Mouse (Mus musculus) intestine, postnatal 0 days (tissue): ENCODE data around the gene Kirrel2. TPM values are rescaled to one million over a fixed set of nuclear protein-coding genes. Genes with fewer than 3 reads are reported as not detected.
A peak's percentile ranks its signal among the peaks of the same experiment; 100 is the strongest.

Source experiments
- ATAC-seq: fragments of 200-750 bp; cut with Nextera tagmentation; 2 replicates; pipeline ENCODE4 v1.8.0; 2017; ENCODE audit warnings: mild to moderate bottlenecking, moderate TSS enrichment, moderate library complexity
- H3K27ac ChIP-seq: fragments of 300-500 bp; sonication (generic); 2 replicates; pipeline ENCODE4 v1.5.1; 2014; ENCODE audit warnings: mild to moderate bottlenecking, low read depth, low read length, moderate library complexity
- H3K27me3 ChIP-seq: fragments of 300-500 bp; sonication (generic); replicated peaks from 2 replicates; pipeline ENCODE4 v1.6.1; 2014; ENCODE audit warnings: low read length, mixed read lengths; ENCODE audit not compliant: control insufficient read depth, insufficient read depth
- H3K36me3 ChIP-seq: fragments of 300-500 bp; sonication (generic); 2 replicates; pipeline ENCODE4 v1.6.1; 2014; ENCODE audit warnings: mild to moderate bottlenecking, moderate library complexity; ENCODE audit not compliant: control insufficient read depth, insufficient read depth
- H3K4me1 ChIP-seq: fragments of 300-500 bp; sonication (generic); replicated peaks from 2 replicates; pipeline ENCODE4 v1.6.1; 2014; ENCODE audit warnings: antibody characterized with exemption, low read length, mixed read lengths; ENCODE audit not compliant: control insufficient read depth, insufficient read depth
- H3K4me2 ChIP-seq: fragments of 300-500 bp; sonication (generic); replicated peaks from 2 replicates; pipeline ENCODE4 v1.6.1; 2014; ENCODE audit warnings: low read depth, mild to moderate bottlenecking, moderate library complexity
- H3K4me3 ChIP-seq: fragments of 300-500 bp; sonication (generic); 2 replicates; pipeline ENCODE4 v1.5.1; 2014; ENCODE audit warnings: low read depth, low read length
- H3K9ac ChIP-seq: fragments of 300-500 bp; sonication (generic); 2 replicates; pipeline ENCODE4 v1.6.1; 2014; ENCODE audit warnings: mild to moderate bottlenecking, low read depth, low read length
- H3K9me3 ChIP-seq: fragments of 300-500 bp; sonication (generic); 2 replicates; pipeline ENCODE4 v1.6.1; 2016; ENCODE audit warnings: mixed run types; ENCODE audit not compliant: control insufficient read depth
- CTCF ChIP-seq: sonication (generic); IDR thresholded peaks from 2 replicates; pipeline ENCODE4 v1.5.1; 2016; ENCODE audit warnings: low read depth, mild to moderate bottlenecking, control low read depth, antibody characterized with exemption, moderate library complexity
- WGBS: fragments of 180-500 bp; shearing (Covaris S2); extraction: QIAGEN DNeasy Blood & Tissue Kit; methylation state at CpG from one replicate; pipeline ENCODE4 v1.1.7; 2014; 5-methylcytosine and 5-hydroxymethylcytosine counted together
- polyA plus RNA-seq: library from polyadenylated mRNA; unstranded; fragments of >200 nt; fragmentation: Nextera tagmentation; extraction: Ambion mirVana; gene quantifications from 2 replicates; pipeline ENCODE4 v1.2.1, GENCODE M21; 2015

Gene Kirrel2
- polyA plus RNA-seq, 1 experiment from 2014 or later: 0.08 TPM

DNA sequence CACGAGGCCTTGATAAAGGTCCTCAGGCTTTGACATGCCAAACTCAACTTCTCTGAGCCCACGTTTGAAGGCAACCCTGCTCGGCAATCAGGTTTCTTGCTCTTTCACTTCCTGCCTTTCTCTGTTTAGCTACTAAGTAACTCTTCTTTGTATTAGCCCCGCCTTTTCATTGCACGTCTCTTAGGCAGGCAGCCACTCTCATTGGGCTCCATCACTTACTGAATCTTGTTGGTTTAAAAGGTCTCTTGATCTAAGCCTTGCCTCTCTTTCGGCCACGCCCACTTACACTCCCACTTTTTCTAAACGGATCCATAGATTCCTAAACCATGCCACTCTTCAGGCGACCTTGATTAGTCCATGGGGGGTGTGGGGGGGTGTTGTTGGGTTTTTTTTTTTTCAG lies 13.8 kb downstream of the Kirrel2 start:
- no peak for TF ChIP-seq CTCF
- 0 out of 2 replicates have a peak, but pooled peaks cover 2% of the 10 kb centered on the region for H3K4me1 ChIP-seq
- WGBS: 19% methylated on average over 9 of the region's 9 CpGs
- no peak overlapping the region for H3K27ac ChIP-seq
- 0 out of 2 replicates have a peak, but pooled peaks cover 5% of the 10 kb centered on the region for H3K27me3 ChIP-seq
- peak overlapping the region; percentile 90 for H3K4me2 ChIP-seq
- H3K36me3 ChIP-seq: no peaks in the 10 kb centered on the region; the same call in 1 of the 2 replicates
- ATAC-seq: peak; percentile 23; the same call in 1 of the 2 replicates
- no peak overlapping the region for H3K4me3 ChIP-seq
- H3K9ac ChIP-seq: no peak overlapping the region
- no peaks in the 10 kb centered on the region for H3K9me3 ChIP-seq

DNA sequence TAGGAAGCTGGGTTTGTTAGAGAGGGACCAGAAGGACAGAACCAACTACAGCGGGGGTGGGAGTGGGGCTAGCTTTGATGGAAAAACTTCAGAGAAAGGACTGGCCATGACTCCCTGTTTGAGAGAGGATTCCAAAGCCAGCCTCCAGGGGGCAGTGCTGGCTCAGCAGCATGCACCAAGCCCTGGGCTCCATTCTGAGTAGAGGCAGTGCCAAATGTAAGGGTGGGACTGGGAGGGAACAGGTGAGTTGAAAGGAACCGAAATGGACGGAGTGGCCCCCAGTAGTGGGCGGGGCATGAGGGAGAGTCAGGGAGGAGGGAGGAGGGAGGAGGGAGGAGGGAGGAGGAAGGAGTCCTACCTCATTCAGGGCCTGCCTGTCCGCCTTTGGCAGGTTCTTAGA lies 16.8 kb downstream of the Kirrel2 start:
- ATAC-seq: peak; percentile 23; the same call in 1 of the 2 replicates

DNA sequence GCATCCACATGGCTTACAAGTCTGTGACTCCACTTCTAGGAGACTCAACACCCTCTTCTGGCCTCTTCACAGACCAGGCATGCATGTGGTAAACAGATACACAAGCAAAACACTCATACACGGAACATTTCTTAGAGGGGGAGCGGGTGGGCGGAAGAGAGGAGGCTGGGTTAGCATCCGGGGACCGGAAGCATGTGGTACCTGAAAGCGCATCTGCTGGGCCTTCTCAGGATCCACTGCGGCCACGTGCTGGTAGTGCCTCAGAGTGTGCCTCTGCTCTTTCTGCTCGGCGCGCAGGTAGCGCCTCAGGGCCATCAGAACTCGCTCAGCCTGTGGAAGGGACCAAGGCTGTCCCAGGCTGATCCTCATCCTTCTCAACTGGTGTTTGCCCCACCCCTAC lies 17.8 kb downstream of the Kirrel2 start:
- H3K27me3 ChIP-seq: no peaks in the 10 kb centered on the region
- 84% methylated on average over 13 of the region's 13 CpGs for WGBS
- no peaks in the 10 kb centered on the region for H3K9me3 ChIP-seq
- H3K36me3 ChIP-seq: no peaks in the 10 kb centered on the region; the same call in 1 of the 2 replicates
- ATAC-seq: no peak
- H3K4me1 ChIP-seq: 0 out of 2 replicates have a peak, but pooled peaks cover under 1% of the 10 kb centered on the region
- TF ChIP-seq CTCF: no peak
- no peak overlapping the region for H3K4me3 ChIP-seq
- no peak overlapping the region for H3K27ac ChIP-seq
- H3K4me2 ChIP-seq: no peak overlapping the region
- H3K9ac ChIP-seq: no peak overlapping the region

More for the DNA sequence above, 16.8 kb downstream of the Kirrel2 start:
- Histone ChIP-seq H3K27ac (no peak overlapping the region), H3K36me3 (no peaks in the 10 kb centered on the region; the same call in 1 of the 2 replicates), H3K4me3 (no peak overlapping the region), H3K4me1 (0 out of 2 replicates have a peak, but pooled peaks cover 2% of the 10 kb centered on the region), H3K9ac (no peak overlapping the region), H3K4me2 (no peak overlapping the region), H3K27me3 (0 out of 2 replicates have a peak, but pooled peaks cover 3% of the 10 kb centered on the region), H3K9me3 (no peaks in the 10 kb centered on the region)
- WGBS: 19% methylated on average over 4 of the region's 5 CpGs
- peak; percentile 85 for TF ChIP-seq CTCF

DNA sequence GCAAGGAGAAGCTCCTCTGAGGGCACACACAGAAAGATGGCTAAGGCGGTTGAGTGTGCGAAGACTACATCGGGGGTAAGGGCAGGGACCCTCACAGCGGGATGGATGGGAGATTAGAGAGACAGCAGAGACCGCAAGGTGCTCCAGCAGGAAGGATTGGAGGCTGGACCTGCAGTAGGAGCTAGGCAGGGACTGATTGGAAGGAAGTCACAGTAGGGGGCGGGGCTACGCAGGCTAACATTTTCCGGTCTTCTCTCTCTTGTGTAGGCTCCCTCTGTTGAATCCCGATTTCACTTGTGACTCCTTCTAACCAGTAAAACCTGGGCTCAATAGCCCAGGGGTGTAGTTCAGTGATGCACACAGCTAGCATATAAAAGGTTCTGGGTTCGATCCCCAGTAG lies 20.6 kb downstream of the Kirrel2 start:
- ATAC-seq: no peak
- 33% methylated on average over 10 of the region's 10 CpGs for WGBS
- Histone ChIP-seq H3K27me3 (no peaks in the 10 kb centered on the region), H3K36me3 (no peaks in the 10 kb centered on the region; the same call in 1 of the 2 replicates), H3K4me3 (no peak overlapping the region), H3K9me3 (no peaks in the 10 kb centered on the region), H3K9ac (no peak overlapping the region), H3K4me1 (no peaks in the 10 kb centered on the region), H3K4me2 (no peak overlapping the region), H3K27ac (no peak overlapping the region)
- TF ChIP-seq CTCF: no peak

DNA sequence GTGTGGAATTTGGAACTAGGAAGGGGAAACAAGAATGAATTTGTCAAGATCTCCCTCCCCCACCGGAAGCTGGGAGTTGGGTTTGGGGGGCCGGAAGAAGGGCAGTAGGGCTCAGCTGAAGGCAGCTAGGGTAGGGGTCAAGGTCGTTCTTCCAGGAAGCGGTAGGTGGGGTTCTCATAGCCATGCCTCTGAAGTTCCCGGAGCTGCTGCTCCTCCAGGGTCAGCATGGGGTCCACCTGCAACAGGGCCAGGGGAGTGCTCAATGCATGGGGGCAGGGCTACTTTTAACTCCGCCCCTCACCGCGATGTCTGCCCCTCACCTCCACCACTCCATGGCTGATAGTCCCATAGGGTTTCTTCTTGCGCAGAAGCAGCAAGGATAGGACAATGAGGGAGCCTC lies 22.3 kb downstream of the Kirrel2 start:
- Histone ChIP-seq H3K9me3 (no peaks in the 10 kb centered on the region), H3K36me3 (no peaks in the 10 kb centered on the region; the same call in 1 of the 2 replicates), H3K4me3 (no peak overlapping the region), H3K4me2 (no peak overlapping the region), H3K27ac (no peak overlapping the region), H3K27me3 (no peaks in the 10 kb centered on the region), H3K4me1 (no peaks in the 10 kb centered on the region), H3K9ac (no peak overlapping the region)
- no peak for ATAC-seq
- no peak for TF ChIP-seq CTCF
- 50% methylated on average over 9 of the region's 9 CpGs for WGBS

DNA sequence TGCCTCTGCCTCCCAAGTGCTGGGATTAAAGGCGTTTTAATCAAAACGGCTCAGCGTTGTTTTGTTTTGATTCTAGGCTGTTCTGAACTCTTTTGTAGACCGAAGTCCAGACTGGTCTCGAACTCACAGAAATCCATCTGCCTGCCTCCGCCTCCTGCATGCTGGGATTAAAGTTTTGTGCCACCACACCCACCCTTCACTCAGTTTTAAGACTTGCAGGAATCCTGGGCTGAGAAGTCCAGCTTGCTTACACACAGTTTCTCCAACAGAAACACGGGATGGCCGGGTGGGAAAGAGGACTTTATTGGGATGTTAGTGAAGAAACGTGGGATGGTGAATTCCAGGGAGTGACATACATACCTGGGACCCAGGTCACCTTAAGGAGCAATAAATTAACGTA lies 22.8 kb downstream of the Kirrel2 start:
- no peak for ATAC-seq
- H3K27ac ChIP-seq: no peak overlapping the region
- 69% methylated on average over 10 of the region's 10 CpGs for WGBS

More for the DNA sequence above, 22.8 kb downstream of the Kirrel2 start:
- Histone ChIP-seq H3K9me3 (no peaks in the 10 kb centered on the region), H3K4me2 (no peak overlapping the region), H3K4me3 (no peak overlapping the region), H3K27me3 (no peaks in the 10 kb centered on the region), H3K9ac (no peak overlapping the region), H3K36me3 (no peaks in the 10 kb centered on the region; the same call in 1 of the 2 replicates), H3K4me1 (no peaks in the 10 kb centered on the region)
- no peak for TF ChIP-seq CTCF
